Mouse (Mus musculus) layer of hippocampus, postnatal 10 days (tissue): ENCODE data around the gene Fthl17a. TPM values are rescaled to one million over a fixed set of nuclear protein-coding genes. Genes with fewer than 3 reads are reported as not detected.

ENCODE experiments used
- DNase-seq, 2 experiments: peaks; one replicate each; pipeline ENCODE4 v3.0.0; 2021; ENCODE audit warnings: low spot score in 2 of 2
- long read RNA-seq: library from polyadenylated mRNA; stranded (forward); transcript quantifications from one replicate; pipeline ENCODE4 v2.0.0, GENCODE M21; 2023
- total RNA-seq, 2 experiments: library from RNA; stranded (reverse); gene quantifications; 2 replicates each; pipeline ENCODE4 v1.2.3; 2021

Fthl17a gene
- not detected for total RNA-seq
- long read RNA-seq: 0 reads

- DNase-seq: no peak
Observed at GRCm38 (mm10) chrX:85249379-85249778, at the start of gene Fthl17a. Gene Fthl17a (plus strand): TSS chrX:85249679.

GRCm38 (mm10) chrX:85207001-85207400 lies 42.5 kb upstream of the Fthl17a start:
- DNase-seq: no peak

- no peak for DNase-seq
Observed at GRCm38 (mm10) chrX:85226883-85227282, 22.6 kb upstream of the Fthl17a start.

- no peak for DNase-seq
Observed at GRCm38 (mm10) chrX:85271821-85272220, 22.3 kb downstream of the Fthl17a start.

GRCm38 (mm10) chrX:85272296-85272695 lies 22.8 kb downstream of the Fthl17a start:
- no peak for DNase-seq

DNA sequence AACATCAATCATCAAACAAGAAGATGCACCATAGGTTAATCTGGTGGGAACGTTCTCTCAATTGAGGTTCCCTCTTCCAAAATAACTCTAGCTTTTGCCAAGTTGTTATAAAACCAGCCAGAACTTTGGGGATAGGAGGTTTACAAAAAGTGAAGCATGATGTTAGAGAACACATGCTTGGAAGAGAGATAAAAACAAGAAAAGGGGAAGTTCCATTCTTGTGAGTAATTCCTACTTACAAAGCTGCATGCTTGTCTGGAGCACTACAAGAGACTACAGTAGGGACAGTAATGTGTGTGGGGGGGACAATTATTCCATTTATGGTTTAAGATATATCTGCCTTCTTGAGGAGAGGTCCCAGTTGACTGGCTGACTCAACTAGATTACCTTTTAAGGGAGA lies 40.4 kb downstream of the Fthl17a start:
- no peak for DNase-seq

DNA sequence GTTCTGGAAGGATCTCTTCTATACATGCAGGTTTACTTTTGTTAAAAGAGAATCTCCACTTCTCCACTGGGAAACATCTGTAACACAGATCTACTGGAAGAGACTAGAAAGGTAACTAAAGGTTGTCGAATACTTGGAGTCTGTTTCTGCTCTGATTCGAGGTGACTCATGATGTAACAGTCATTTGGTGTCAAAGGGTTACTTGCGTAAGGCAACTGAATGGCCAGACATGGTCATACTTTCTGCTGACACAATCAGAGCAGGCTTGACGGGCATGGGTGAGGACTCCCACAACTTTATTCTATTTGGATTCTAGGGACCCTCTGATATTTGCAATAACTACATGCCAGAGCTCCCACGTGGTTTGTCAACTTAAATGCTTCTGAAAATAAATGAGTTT lies 43.3 kb downstream of the Fthl17a start:
- DNase-seq: no peak

GRCm38 (mm10) chrX:85294001-85294400 lies 44.5 kb downstream of the Fthl17a start:
- DNase-seq: no peak

DNA sequence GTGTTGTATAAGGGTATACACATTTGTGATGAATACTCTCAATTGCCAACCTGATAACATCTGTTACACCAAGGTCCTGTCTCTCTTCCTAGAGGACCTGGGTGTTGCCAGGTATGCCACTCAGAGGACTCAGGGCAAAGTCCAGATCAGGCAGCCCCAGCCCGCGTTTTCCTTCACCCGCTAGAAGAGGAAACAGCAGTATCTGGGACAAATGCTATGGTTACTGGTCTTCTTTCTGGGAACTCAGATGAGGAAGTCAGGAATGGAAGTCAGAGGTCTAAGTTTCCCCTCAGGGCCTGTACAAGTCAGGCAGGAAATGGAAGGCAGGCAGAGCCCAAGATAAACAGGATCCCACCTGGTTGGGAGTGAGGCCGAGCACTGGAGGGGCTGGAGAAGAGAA lies 55.2 kb downstream of the Fthl17a start:
- no peak for DNase-seq

DNA sequence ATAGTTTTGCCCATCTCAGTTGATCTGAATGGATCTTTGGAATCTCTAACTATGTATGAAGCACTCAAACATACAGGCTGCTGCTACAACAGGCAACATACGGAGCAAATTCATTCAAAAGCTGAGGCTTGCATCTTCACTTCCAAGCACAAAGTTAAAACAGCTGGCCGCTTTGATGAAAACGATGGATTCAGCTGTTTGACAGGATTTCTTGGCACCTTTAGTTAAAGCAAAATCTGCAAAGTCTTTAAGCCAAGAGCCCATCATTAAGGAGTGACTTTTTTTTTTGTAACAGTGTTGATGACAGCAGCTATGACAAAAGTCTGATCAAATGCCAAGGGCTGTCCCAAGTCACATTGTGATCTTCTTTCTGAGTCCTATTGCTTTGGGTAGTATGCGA lies 69.1 kb downstream of the Fthl17a start:
- DNase-seq: no peak

GRCm38 (mm10) chrX:85319193-85319592 lies 69.7 kb downstream of the Fthl17a start:
- DNase-seq: peak in 1 of 2 experiments; percentile 13
